Mouse (Mus musculus) embryonic facial prominence, embryonic 15.5 days (tissue): Measurements from ENCODE around the gene Olfr958. TPM values are rescaled to one million over a fixed set of nuclear protein-coding genes. Genes with fewer than 3 reads are reported as not detected.

Source experiments
- ATAC-seq: fragments of 200-750 bp; cut with Nextera tagmentation; 2 replicates; pipeline ENCODE4 v1.8.0; 2017; ENCODE audit warnings: low read depth, moderate TSS enrichment; ENCODE audit not compliant: insufficient number of reproducible peaks, low FRiP score, low TSS enrichment
- H3K27ac ChIP-seq: fragments of 300-500 bp; sonication (generic); replicated peaks from 2 replicates; pipeline ENCODE4 v1.5.1; 2015; ENCODE audit warnings: mild to moderate bottlenecking, inconsistent platforms
- H3K27me3 ChIP-seq: fragments of 300-500 bp; sonication (generic); 2 replicates; pipeline ENCODE4 v1.6.1; 2015; ENCODE audit warnings: inconsistent platforms
- H3K36me3 ChIP-seq: fragments of 300-500 bp; sonication (generic); 2 replicates; pipeline ENCODE4 v1.6.1; 2015; ENCODE audit warnings: mild to moderate bottlenecking, inconsistent platforms
- H3K4me1 ChIP-seq: fragments of 300-500 bp; sonication (generic); 2 replicates; pipeline ENCODE4 v1.6.1; 2015; ENCODE audit warnings: inconsistent platforms
- H3K4me2 ChIP-seq: fragments of 300-500 bp; sonication (generic); replicated peaks from 2 replicates; pipeline ENCODE4 v1.6.1; 2015; ENCODE audit warnings: mild to moderate bottlenecking, inconsistent platforms
- H3K4me3 ChIP-seq: fragments of 300-500 bp; sonication (generic); replicated peaks from 2 replicates; pipeline ENCODE4 v1.5.1; 2015; ENCODE audit warnings: mild to moderate bottlenecking, inconsistent platforms
- H3K9ac ChIP-seq: fragments of 300-500 bp; sonication (generic); 2 replicates; pipeline ENCODE4 v1.6.1; 2015; ENCODE audit warnings: inconsistent platforms
- H3K9me3 ChIP-seq: fragments of 300-500 bp; sonication (generic); replicated peaks from 2 replicates; pipeline ENCODE4 v1.6.1; 2016; ENCODE audit warnings: inconsistent platforms
- WGBS: fragments of 180-500 bp; shearing (Covaris S2); methylation state at CpG from one replicate; pipeline ENCODE4 v1.1.7; 2015; 5-methylcytosine and 5-hydroxymethylcytosine counted together
- polyA plus RNA-seq: library from polyadenylated mRNA; unstranded; fragments of >200 nt; fragmentation: Nextera tagmentation; extraction: Ambion mirVana; gene quantifications from 2 replicates; pipeline ENCODE4 v1.2.1, GENCODE M21; 2015

The Olfr958 gene
- polyA plus RNA-seq, 1 experiment from 2014 or later: not detected

DNA sequence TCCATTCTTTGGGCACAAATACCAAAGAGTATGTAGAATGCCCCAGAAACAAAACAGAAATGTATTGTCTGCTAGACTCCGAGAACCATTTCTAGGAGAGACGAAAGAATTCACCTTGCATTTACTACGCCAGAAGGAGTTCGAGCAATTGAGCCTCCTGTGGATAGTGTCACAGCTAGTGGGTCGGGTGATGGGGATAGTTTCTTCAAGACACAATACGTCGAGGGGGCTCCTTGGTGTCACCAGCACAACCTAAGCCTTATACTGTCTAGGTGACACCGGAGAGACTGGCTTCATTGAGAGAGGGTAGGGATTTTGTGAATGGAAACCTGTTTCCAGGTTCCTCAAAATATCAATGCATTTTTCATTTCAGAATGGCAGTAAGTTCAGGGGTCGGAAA lies 44.4 kb downstream of the Olfr958 start:
- H3K4me3 ChIP-seq: no peak overlapping the region
- no peak overlapping the region for H3K9ac ChIP-seq
- no peak overlapping the region for H3K4me2 ChIP-seq
- no peaks in the 10 kb centered on the region for H3K27me3 ChIP-seq
- 80% methylated on average over 9 of the region's 9 CpGs for WGBS
- H3K27ac ChIP-seq: no peak overlapping the region
- no peaks in the 10 kb centered on the region for H3K4me1 ChIP-seq
- no peaks in the 10 kb centered on the region for H3K36me3 ChIP-seq
- H3K9me3 ChIP-seq: no peaks in the 10 kb centered on the region
- ATAC-seq: no peak

DNA sequence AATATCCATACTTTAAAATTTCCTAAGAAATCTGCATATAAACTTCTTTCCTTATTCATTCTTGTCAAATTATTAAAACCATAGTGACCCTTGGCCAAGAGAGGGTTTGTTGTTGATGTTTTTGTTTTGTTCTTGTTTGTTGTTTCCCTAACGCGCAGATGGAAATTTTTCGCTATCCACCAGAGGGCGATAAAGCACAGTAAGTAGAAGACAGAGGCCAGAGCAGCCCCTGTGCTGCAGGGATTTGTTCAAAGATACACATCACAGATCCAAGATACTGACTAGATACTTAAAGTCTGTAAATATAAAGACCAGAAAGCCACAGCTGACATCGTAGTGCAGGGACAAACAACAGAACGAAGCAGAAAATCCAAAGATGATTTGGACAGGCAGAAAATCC lies 44.9 kb downstream of the Olfr958 start:
- no peaks in the 10 kb centered on the region for H3K27me3 ChIP-seq
- no peak overlapping the region for H3K27ac ChIP-seq
- no peak overlapping the region for H3K9ac ChIP-seq
- H3K4me2 ChIP-seq: no peak overlapping the region
- H3K4me1 ChIP-seq: no peaks in the 10 kb centered on the region
- no peak for ATAC-seq
- 5% methylated on average over 6 of the region's 6 CpGs for WGBS
- no peaks in the 10 kb centered on the region for H3K9me3 ChIP-seq
- H3K36me3 ChIP-seq: no peaks in the 10 kb centered on the region
- H3K4me3 ChIP-seq: no peak overlapping the region

Other genes starting within 250 kb of the Olfr958 start
- not detected in 2 replicates for gene Olfr948, start 228.0 kb downstream of the Olfr958 start, polyA plus RNA-seq
- gene Olfr951, start 166.6 kb downstream of the Olfr958 start, polyA plus RNA-seq: 0.11 TPM in 1 of 2 replicates, not detected in the other
- gene Olfr952, start 126.9 kb downstream of the Olfr958 start, polyA plus RNA-seq: not detected in 2 replicates
- gene Olfr954, start 97.4 kb downstream of the Olfr958 start, polyA plus RNA-seq: not detected in 2 replicates
- gene Olfr955, start 82.1 kb downstream of the Olfr958 start, polyA plus RNA-seq: not detected in 2 replicates
- gene Olfr44, start 60.1 kb downstream of the Olfr958 start, polyA plus RNA-seq: not detected in 2 replicates
- gene Olfr957, start 38.2 kb downstream of the Olfr958 start, polyA plus RNA-seq: 0.40 and 0.59 TPM in 2 replicates
- gene Olfr959, start 21.5 kb upstream of the Olfr958 start, polyA plus RNA-seq: 0.14 and 0.19 TPM in 2 replicates
- 87.5 and 106 TPM in 2 replicates for gene AW551984, start 50.3 kb upstream of the Olfr958 start, polyA plus RNA-seq
- gene Olfr148, start 56.6 kb upstream of the Olfr958 start, polyA plus RNA-seq: not detected in 2 replicates
- gene Olfr960, start 67.3 kb upstream of the Olfr958 start, polyA plus RNA-seq: not detected in 2 replicates
- 0.09 and 0.32 TPM in 2 replicates for gene Olfr961, start 91.0 kb upstream of the Olfr958 start, polyA plus RNA-seq
- gene Olfr963, start 113.2 kb upstream of the Olfr958 start, polyA plus RNA-seq: 0.09 TPM in 1 of 2 replicates, not detected in the other
- 0.05 TPM in 1 of 2 replicates, not detected in the other for gene Olfr149, start 153.1 kb upstream of the Olfr958 start, polyA plus RNA-seq
- gene Olfr965, start 157.3 kb upstream of the Olfr958 start, polyA plus RNA-seq: not detected in 2 replicates
- gene Olfr150, start 176.9 kb upstream of the Olfr958 start, polyA plus RNA-seq: not detected in 2 replicates
- gene Olfr967, start 192.2 kb upstream of the Olfr958 start, polyA plus RNA-seq: not detected in 2 replicates
- gene Olfr968, start 229.2 kb upstream of the Olfr958 start, polyA plus RNA-seq: not detected in 2 replicates
- gene Olfr969, start 236.9 kb upstream of the Olfr958 start, polyA plus RNA-seq: 0.23 and 0.24 TPM in 2 replicates